Mouse (Mus musculus): ENCODE results near the gene Zfand5.

GRCm38 (mm10) chr19:21260280-21260679 lies 11.8 kb upstream of the Zfand5 start:
- TF ChIP-seq CTCF (IDR thresholded peaks at IDR 0.05; ENCODE audit: insufficient read depth, low read depth, low read length) (no peak), POLR2A (IDR thresholded peaks at IDR 0.05; ENCODE audit: insufficient read depth, low read depth, low read length) (no peak)

Measured in olfactory bulb, adult 2 months (tissue).